Mouse (Mus musculus) midbrain, embryonic 12.5 days (tissue): ENCODE results near the gene Gm28308. TPM values are rescaled to one million over a fixed set of nuclear protein-coding genes. Genes with fewer than 3 reads are reported as not detected.

ENCODE experiments used
- ATAC-seq: fragments of 200-750 bp; cut with Nextera tagmentation; 2 replicates; pipeline ENCODE4 v1.8.0; 2017; ENCODE audit warnings: low read depth, moderate TSS enrichment, moderate library complexity; ENCODE audit not compliant: low FRiP score
- H3K27ac ChIP-seq: fragments of 300-500 bp; sonication (generic); replicated peaks from 2 replicates; pipeline ENCODE4 v1.5.1; 2016; ENCODE audit warnings: mild to moderate bottlenecking
- H3K27me3 ChIP-seq: fragments of 300-500 bp; sonication (generic); 2 replicates; pipeline ENCODE4 v1.6.1; 2016; ENCODE audit warnings: mild to moderate bottlenecking
- H3K36me3 ChIP-seq: fragments of 300-500 bp; sonication (generic); 2 replicates; pipeline ENCODE4 v1.6.1; 2016
- H3K4me1 ChIP-seq: fragments of 300-500 bp; sonication (generic); 2 replicates; pipeline ENCODE4 v1.6.1; 2016
- H3K4me2 ChIP-seq: fragments of 300-500 bp; sonication (generic); replicated peaks from 2 replicates; pipeline ENCODE4 v1.6.1; 2016; ENCODE audit warnings: mild to moderate bottlenecking, moderate library complexity
- H3K4me3 ChIP-seq: fragments of 300-500 bp; sonication (generic); 2 replicates; pipeline ENCODE4 v1.5.1; 2016; ENCODE audit warnings: mild to moderate bottlenecking
- H3K9ac ChIP-seq: fragments of 300-500 bp; sonication (generic); replicated peaks from 2 replicates; pipeline ENCODE4 v1.6.1; 2016; ENCODE audit warnings: mild to moderate bottlenecking, moderate library complexity
- H3K9me3 ChIP-seq: fragments of 300-500 bp; sonication (generic); 2 replicates; pipeline ENCODE4 v1.6.1; 2016; ENCODE audit warnings: mild to moderate bottlenecking
- WGBS: fragments of 180-500 bp; shearing (Covaris S2); methylation state at CpG from one replicate; pipeline ENCODE4 v1.1.7; 2016; 5-methylcytosine and 5-hydroxymethylcytosine counted together
- polyA plus RNA-seq: library from polyadenylated mRNA; unstranded; fragments of >200 nt; fragmentation: Nextera tagmentation; extraction: Ambion mirVana; gene quantifications from 2 replicates; pipeline ENCODE4 v1.2.1, GENCODE M21; 2016

The Gm28308 gene
- polyA plus RNA-seq, result not detected in 2 replicates

GRCm38 (mm10) chr6:52213119-52213986 lies at the start of gene Gm28308, which contains the start of gene Hoxa3:
Gene Gm28308 (minus strand): TSS chr6:52213339.
Gene Hoxa3 (minus strand): TSS chr6:52213336.
- WGBS, result 2% methylated on average over 38 of the region's 38 CpGs
- Histone ChIP-seq H3K9me3 (no peaks in the 10 kb centered on the region), H3K9ac (no peak within 1 kb of the TSS), H3K4me2 (no peak within 1 kb of the TSS), H3K27ac (no peak within 1 kb of the TSS), H3K4me1 (peaks cover 18% of the 10 kb centered on the region), H3K36me3 (no peaks in the 10 kb centered on the region), H3K27me3 (peaks cover 98% of the 10 kb centered on the region), H3K4me3 (no peak within 1 kb of the TSS; the same call in 1 of the 2 replicates)
- no peak for ATAC-seq

- no peaks in the 10 kb centered on the region for H3K36me3 ChIP-seq
- 2% methylated on average over 24 of the region's 24 CpGs for WGBS
- ATAC-seq, result no peak
- H3K4me2 ChIP-seq, result no peak overlapping the region
- H3K27me3 ChIP-seq, result peaks cover 94% of the 10 kb centered on the region
- no peaks in the 10 kb centered on the region for H3K9me3 ChIP-seq
- peaks cover 9% of the 10 kb centered on the region for H3K4me1 ChIP-seq
- no peak overlapping the region for H3K27ac ChIP-seq
- H3K4me3 ChIP-seq, result no peak overlapping the region
- no peak overlapping the region for H3K9ac ChIP-seq
Measured at GRCm38 (mm10) chr6:52262463-52263320, 49.6 kb upstream of the Gm28308 start.

GRCm38 (mm10) chr6:52261751-52262462 lies 48.8 kb upstream of the Gm28308 start:
- 3% methylated on average over 9 of the region's 9 CpGs for WGBS
- H3K4me1 ChIP-seq, result peaks cover 9% of the 10 kb centered on the region

GRCm38 (mm10) chr6:52260654-52261575 lies 47.8 kb upstream of the Gm28308 start, which contains the start of gene Hoxa13:
Gene Hoxa13 (minus strand): TSS chr6:52260880.
- under 1% methylated on average over 31 of the region's 72 CpGs for WGBS
- Histone ChIP-seq H3K4me2 (peak within 1 kb of the TSS; percentile 47), H3K4me3 (peak within 1 kb of the TSS; percentile 36), H3K4me1 (peaks cover 9% of the 10 kb centered on the region), H3K9me3 (no peaks in the 10 kb centered on the region), H3K27ac (no peak within 1 kb of the TSS), H3K9ac (0 out of 2 replicates have a peak within 1 kb of the TSS, but pooled peaks have one; percentile 34), H3K27me3 (peaks cover 89% of the 10 kb centered on the region), H3K36me3 (no peaks in the 10 kb centered on the region)
- peak; percentile 34; the same call in 1 of the 2 replicates for ATAC-seq

More at GRCm38 (mm10) chr6:52261751-52262462, 48.8 kb upstream of the Gm28308 start:
- Histone ChIP-seq H3K9me3 (no peaks in the 10 kb centered on the region), H3K4me3 (no peak overlapping the region), H3K9ac (no peak overlapping the region), H3K4me2 (no peak overlapping the region), H3K36me3 (no peaks in the 10 kb centered on the region), H3K27me3 (peaks cover 95% of the 10 kb centered on the region), H3K27ac (no peak overlapping the region)
- ATAC-seq, result no peak

GRCm38 (mm10) chr6:52259811-52260261 lies 46.7 kb upstream of the Gm28308 start:
- Histone ChIP-seq H3K4me2 (peak overlapping the region; percentile 22; the same call in 1 of the 2 replicates), H3K9me3 (no peaks in the 10 kb centered on the region), H3K9ac (no peak overlapping the region), H3K36me3 (no peaks in the 10 kb centered on the region), H3K27ac (no peak overlapping the region), H3K4me1 (peaks cover 9% of the 10 kb centered on the region), H3K27me3 (peaks cover 87% of the 10 kb centered on the region), H3K4me3 (0 out of 2 replicates have a peak overlapping the region, but pooled peaks have one; percentile 20)
- WGBS, result under 1% methylated on average over 39 of the region's 39 CpGs
- ATAC-seq, result no peak

GRCm38 (mm10) chr6:52259081-52259790 lies 46.1 kb upstream of the Gm28308 start:
- Histone ChIP-seq H3K9ac (no peak overlapping the region), H3K4me3 (no peak overlapping the region), H3K4me2 (no peak overlapping the region), H3K27me3 (peaks cover 83% of the 10 kb centered on the region), H3K4me1 (peaks cover 9% of the 10 kb centered on the region), H3K27ac (no peak overlapping the region), H3K36me3 (no peaks in the 10 kb centered on the region), H3K9me3 (no peaks in the 10 kb centered on the region)
- ATAC-seq, result no peak
- 3% methylated on average over 24 of the region's 25 CpGs for WGBS

- WGBS, result under 1% methylated on average over 6 of the region's 6 CpGs
- Histone ChIP-seq H3K4me2 (no peak overlapping the region), H3K27ac (no peak overlapping the region), H3K27me3 (peaks cover 83% of the 10 kb centered on the region), H3K9ac (no peak overlapping the region), H3K36me3 (no peaks in the 10 kb centered on the region), H3K4me1 (peaks cover 12% of the 10 kb centered on the region), H3K4me3 (no peak overlapping the region), H3K9me3 (no peaks in the 10 kb centered on the region)
- no peak for ATAC-seq
Measured at GRCm38 (mm10) chr6:52256956-52257355, 43.8 kb upstream of the Gm28308 start.

GRCm38 (mm10) chr6:52253511-52254500 lies 40.7 kb upstream of the Gm28308 start:
- under 1% methylated on average over 59 of the region's 59 CpGs for WGBS
- Histone ChIP-seq H3K4me3 (peak overlapping the region; percentile 18), H3K27ac (no peak overlapping the region), H3K4me2 (no peak overlapping the region), H3K27me3 (peaks cover 84% of the 10 kb centered on the region), H3K36me3 (no peaks in the 10 kb centered on the region), H3K9ac (no peak overlapping the region), H3K9me3 (no peaks in the 10 kb centered on the region), H3K4me1 (0 out of 2 replicates have a peak, but pooled peaks cover 3% of the 10 kb centered on the region)
- ATAC-seq, result no peak

GRCm38 (mm10) chr6:52252775-52253376 lies 39.7 kb upstream of the Gm28308 start:
- H3K9me3 ChIP-seq, result no peaks in the 10 kb centered on the region
- no peaks in the 10 kb centered on the region for H3K36me3 ChIP-seq
- H3K27me3 ChIP-seq, result peaks cover 85% of the 10 kb centered on the region
- 1% methylated on average over 35 of the region's 35 CpGs for WGBS
- no peak overlapping the region for H3K4me2 ChIP-seq
- H3K9ac ChIP-seq, result no peak overlapping the region
- no peak for ATAC-seq
- 0 out of 2 replicates have a peak, but pooled peaks cover 3% of the 10 kb centered on the region for H3K4me1 ChIP-seq
- no peak overlapping the region for H3K4me3 ChIP-seq
- no peak overlapping the region for H3K27ac ChIP-seq
